Mouse (Mus musculus) central nervous system, embryonic 11.5 days (tissue): ENCODE data around the gene Sclt1. TPM values are rescaled to one million over a fixed set of nuclear protein-coding genes. Genes with fewer than 3 reads are reported as not detected.

ENCODE experiments used
- polyA plus RNA-seq: library from polyadenylated mRNA; depleted of rRNA; stranded (reverse); fragments of >200 nt; gene quantifications from 2 replicates; pipeline ENCODE4 v1.2.3, GENCODE M21; 2012; rRNA removed

Sclt1 gene
- 19.6 and 22.0 TPM in 2 replicates for polyA plus RNA-seq

GRCm38 (mm10) chr3:41742278-41742934, at the start of gene Sclt1, which contains the start of gene D3Ertd751e:
Sclt1 (minus strand) TSS chr3:41742514.
D3Ertd751e (plus strand) TSS chr3:41742611.

Other genes starting within 250 kb of the Sclt1 start
- 12.5 and 16.7 TPM in 2 replicates for gene Jade1, start 186.8 kb downstream of the Sclt1 start, polyA plus RNA-seq
- 7.4 and 11.4 TPM in 2 replicates for gene D3Ertd751e, start 97 bp upstream of the Sclt1 start, polyA plus RNA-seq